Mouse (Mus musculus) MEL (cell line): ENCODE results near the gene Kazn. TPM values are rescaled to one million over a fixed set of nuclear protein-coding genes. Genes with fewer than 3 reads are reported as not detected.

ENCODE experiments used
- DNase-seq: peaks from one replicate; pipeline ENCODE4 v3.0.0; 2011; ENCODE audit warnings: low read depth, low spot score
- H3K27ac ChIP-seq: 2 replicates; pipeline ENCODE4 v1.5.1; 2012; ENCODE audit warnings: low read depth, mild to moderate bottlenecking, control low read depth, low read length, moderate library complexity; ENCODE audit not compliant: control insufficient read depth
- H3K27me3 ChIP-seq, 2 experiments: fragments of 150-350 bp in 1 of 2; sonication (generic) in 1 of 2; 2 replicates each; pipeline ENCODE4 v1.6.1; 2012; ENCODE audit warnings: low read length in 2 of 2, mild to moderate bottlenecking in 2 of 2, improper control_type of control experiment in 1 of 2, moderate library complexity in 1 of 2; ENCODE audit not compliant: insufficient read depth in 2 of 2, control insufficient read depth in 1 of 2
- H3K36me3 ChIP-seq, 2 experiments: 2 replicates each; pipeline ENCODE4 v1.6.1; 2012 to 2014; ENCODE audit warnings: low read length in 2 of 2, improper control_type of control experiment in 1 of 2, inconsistent platforms in 1 of 2, mild to moderate bottlenecking in 1 of 2; ENCODE audit not compliant: insufficient read depth in 2 of 2, control insufficient read depth in 1 of 2
- H3K4me1 ChIP-seq, 2 experiments: fragments of 150-350 bp in 1 of 2; sonication (generic) in 1 of 2; 2 replicates each; pipeline ENCODE4 v1.6.1; 2012; ENCODE audit warnings: low read length in 2 of 2, improper control_type of control experiment in 1 of 2, mild to moderate bottlenecking in 1 of 2; ENCODE audit not compliant: insufficient read depth in 2 of 2, control insufficient read depth in 1 of 2
- H3K4me3 ChIP-seq, 2 experiments: fragments of 150-350 bp in 1 of 2; sonication (generic) in 1 of 2; 2 replicates each; pipeline ENCODE4 v1.5.1; 2012; ENCODE audit warnings: low read depth in 2 of 2, low read length in 2 of 2, mild to moderate bottlenecking in 2 of 2, moderate library complexity in 2 of 2, control low read depth in 1 of 2, improper control_type of control experiment in 1 of 2; ENCODE audit not compliant: control insufficient read depth in 1 of 2, insufficient read depth in 1 of 2
- H3K79me2 ChIP-seq: 2 replicates; pipeline ENCODE4 v1.6.1; 2012; ENCODE audit warnings: mild to moderate bottlenecking, low read length, moderate library complexity; ENCODE audit not compliant: control insufficient read depth, poor library complexity, insufficient read depth
- H3K9ac ChIP-seq: 2 replicates; pipeline ENCODE4 v1.6.1; 2012; ENCODE audit warnings: low read depth, mild to moderate bottlenecking, control low read depth, low read length, moderate library complexity; ENCODE audit not compliant: control insufficient read depth, poor library complexity, severe bottlenecking
- H3K9me3 ChIP-seq: fragments of 150-350 bp; sonication (generic); replicated peaks from 2 replicates; pipeline ENCODE4 v1.6.1; 2012; ENCODE audit warnings: mild to moderate bottlenecking, low read length, improper control_type of control experiment, moderate library complexity; ENCODE audit not compliant: insufficient read depth
- CTCF ChIP-seq, 3 experiments: IDR thresholded peaks in 2 of 3; conservative IDR thresholded peaks in 1 of 3; 2 replicates each; pipeline ENCODE4 v1.5.1; 2011 to 2012; ENCODE audit warnings: low read length in 3 of 3, low read depth in 2 of 3, mild to moderate bottlenecking in 2 of 3, improper control_type of control experiment in 1 of 3, inconsistent platforms in 1 of 3, mixed read lengths in 1 of 3, moderate library complexity in 1 of 3; ENCODE audit not compliant: control insufficient read depth in 1 of 3, insufficient read depth in 1 of 3, poor library complexity in 1 of 3, severe bottlenecking in 1 of 3
- E2F4 ChIP-seq: IDR thresholded peaks from 2 replicates; pipeline ENCODE4 v1.6.1; 2011; ENCODE audit warnings: low read depth, low read length, improper control_type of control experiment, borderline replicate concordance
- EP300 ChIP-seq, 2 experiments: IDR thresholded peaks; 2 replicates each; pipeline ENCODE4 v1.6.1; 2011; ENCODE audit warnings: improper control_type of control experiment in 2 of 2, low read length in 2 of 2, low read depth in 1 of 2, mild to moderate bottlenecking in 1 of 2
- ETS1 ChIP-seq: IDR thresholded peaks from 2 replicates; pipeline ENCODE4 v1.6.1; 2012; ENCODE audit warnings: low read depth, mild to moderate bottlenecking, inconsistent platforms, low read length, improper control_type of control experiment, moderate library complexity
- GABPA ChIP-seq: IDR thresholded peaks from 2 replicates; pipeline ENCODE4 v1.6.1; 2012; ENCODE audit warnings: low read depth, mild to moderate bottlenecking, inconsistent platforms, low read length, improper control_type of control experiment, moderate library complexity
- GATA1 ChIP-seq: IDR thresholded peaks from 2 replicates; pipeline ENCODE4 v1.6.1; 2011; ENCODE audit warnings: low read depth, low read length, improper control_type of control experiment
- KAT2A ChIP-seq: conservative IDR thresholded peaks from 2 replicates; pipeline ENCODE4 v1.6.1; 2012; ENCODE audit warnings: low read depth, low read length, improper control_type of control experiment, inconsistent platforms
- MAFK ChIP-seq: IDR thresholded peaks from 2 replicates; pipeline ENCODE4 v1.6.1; 2011; ENCODE audit warnings: low read depth, mild to moderate bottlenecking, low read length, improper control_type of control experiment, borderline replicate concordance
- MEF2A ChIP-seq: IDR thresholded peaks from 2 replicates; pipeline ENCODE4 v1.6.1; 2014; ENCODE audit warnings: low read depth, mild to moderate bottlenecking, inconsistent platforms, low read length, improper control_type of control experiment; ENCODE audit not compliant: poor library complexity, insufficient replicate concordance, severe bottlenecking; ENCODE audit errors: extremely low read depth
- MXI1 ChIP-seq: IDR thresholded peaks from 2 replicates; pipeline ENCODE4 v1.6.1; 2011; ENCODE audit warnings: mild to moderate bottlenecking, low read depth, low read length, improper control_type of control experiment
- MYB ChIP-seq: IDR thresholded peaks from 2 replicates; pipeline ENCODE4 v1.6.1; 2011; ENCODE audit warnings: mild to moderate bottlenecking, low read depth, low read length, improper control_type of control experiment
- NELFE ChIP-seq: IDR thresholded peaks from 2 replicates; pipeline ENCODE4 v1.6.1; 2011; ENCODE audit warnings: low read depth, low read length, improper control_type of control experiment
- NRF1 ChIP-seq: IDR thresholded peaks from 2 replicates; pipeline ENCODE4 v1.6.1; 2014; ENCODE audit warnings: low read depth, mild to moderate bottlenecking, inconsistent platforms, low read length, improper control_type of control experiment, moderate library complexity; ENCODE audit not compliant: poor library complexity, insufficient read depth, severe bottlenecking
- POLR2A ChIP-seq, 2 experiments: IDR thresholded peaks; 2 replicates each; pipeline ENCODE4 v1.6.1; 2011 to 2012; ENCODE audit warnings: low read length in 2 of 2, mild to moderate bottlenecking in 2 of 2, control low read depth in 1 of 2, improper control_type of control experiment in 1 of 2, low read depth in 1 of 2, moderate library complexity in 1 of 2; ENCODE audit not compliant: control insufficient read depth in 1 of 2, insufficient read depth in 1 of 2, poor library complexity in 1 of 2
- POLR2AphosphoS2 ChIP-seq: IDR thresholded peaks from 2 replicates; pipeline ENCODE4 v1.6.1; 2011; ENCODE audit warnings: low read length, improper control_type of control experiment
- POLR2AphosphoS5 ChIP-seq: IDR thresholded peaks from 2 replicates; pipeline ENCODE4 v1.6.1; 2012; ENCODE audit warnings: low read depth, borderline replicate concordance, mild to moderate bottlenecking, inconsistent platforms, low read length, moderate library complexity, mixed read lengths
- SMC3 ChIP-seq: IDR thresholded peaks from 2 replicates; pipeline ENCODE4 v1.6.1; 2011; ENCODE audit warnings: low read depth, low read length, improper control_type of control experiment
- TAL1 ChIP-seq: IDR thresholded peaks from 2 replicates; pipeline ENCODE4 v1.6.1; 2012; ENCODE audit warnings: mild to moderate bottlenecking, inconsistent platforms, low read length, moderate library complexity, mixed read lengths
- TBP ChIP-seq: IDR thresholded peaks from 2 replicates; pipeline ENCODE4 v1.8.0; 2011; ENCODE audit warnings: low read depth, low read length, improper control_type of control experiment
- UBTF ChIP-seq: IDR thresholded peaks from 2 replicates; pipeline ENCODE4 v1.6.1; 2012; ENCODE audit warnings: low read depth, mild to moderate bottlenecking, inconsistent platforms, low read length, improper control_type of control experiment, moderate library complexity, borderline replicate concordance; ENCODE audit not compliant: insufficient read depth
- USF1 ChIP-seq: IDR thresholded peaks from 2 replicates; pipeline ENCODE4 v1.6.1; 2014; ENCODE audit warnings: low read depth, mild to moderate bottlenecking, inconsistent platforms, low read length, improper control_type of control experiment, moderate library complexity
- USF2 ChIP-seq, 2 experiments: IDR thresholded peaks; 2 replicates each; pipeline ENCODE4 v1.6.1; 2011 to 2012; ENCODE audit warnings: improper control_type of control experiment in 2 of 2, low read length in 2 of 2, borderline replicate concordance in 1 of 2, inconsistent platforms in 1 of 2, low read depth in 1 of 2, mild to moderate bottlenecking in 1 of 2; ENCODE audit not compliant: insufficient read depth in 1 of 2
- ZC3H11A ChIP-seq: IDR thresholded peaks from 2 replicates; pipeline ENCODE4 v1.6.1; 2012; ENCODE audit warnings: low read depth, mild to moderate bottlenecking, inconsistent platforms, low read length, improper control_type of control experiment
- ZKSCAN1 ChIP-seq: IDR thresholded peaks from 2 replicates; pipeline ENCODE4 v1.6.1; 2012; ENCODE audit warnings: low read depth, mild to moderate bottlenecking, inconsistent platforms, low read length, improper control_type of control experiment, moderate library complexity
- ZMIZ1 ChIP-seq: IDR thresholded peaks from 2 replicates; pipeline ENCODE4 v1.6.1; 2012; ENCODE audit warnings: low read depth, mild to moderate bottlenecking, inconsistent platforms, low read length, improper control_type of control experiment, moderate library complexity
- ZNF384 ChIP-seq: IDR thresholded peaks from 2 replicates; pipeline ENCODE4 v1.6.1; 2012; ENCODE audit warnings: low read depth, mild to moderate bottlenecking, inconsistent platforms, low read length, improper control_type of control experiment
- polyA plus RNA-seq, 2 experiments: library from polyadenylated mRNA; stranded (reverse) in 1 of 2; unstranded in 1 of 2; fragments of >175 nt in 1 of 2; fragments of >200 nt in 1 of 2; gene quantifications; 2 replicates each; pipeline versions ENCODE4 v1.2.1 to v1.2.4; 2012; ENCODE audit warnings: low replicate concordance in 2 of 2, low read depth in 1 of 2; ENCODE audit not compliant: insufficient read length in 2 of 2, insufficient read depth in 1 of 2, missing spikeins in 1 of 2
- total RNA-seq: library from RNA; depleted of rRNA; stranded (reverse); fragments of 300-350 nt; gene quantifications from 2 replicates; pipeline ENCODE4 v1.2.3, GENCODE M21; 2012

Gene Kazn
- total and polyA plus RNA-seq, 3 experiments = not detected

GRCm38 (mm10) chr4:142180289-142180688, 58.9 kb downstream of the Kazn start:
- Histone ChIP-seq H3K4me1 (no peaks in the 10 kb centered on the region), H3K79me2 (no peaks in the 10 kb centered on the region), H3K9ac (no peak overlapping the region), H3K36me3 (no peaks in the 10 kb centered on the region), H3K4me3 (no peak overlapping the region), H3K27me3 (no peaks in the 10 kb centered on the region), H3K9me3 (no peaks in the 10 kb centered on the region), H3K27ac (no peak overlapping the region)
- no peak for TF ChIP-seq NRF1
- no peak for TF ChIP-seq CTCF (IDR thresholded peaks at IDR 0.05 in 2 of 3, conservative IDR thresholded peaks at IDR 0.05 in 1 of 3; ENCODE audit: control insufficient read depth in 1 of 3, insufficient read depth in 1 of 3, low read depth in 2 of 3, low read length in 3 of 3, poor library complexity in 1 of 3, severe bottlenecking in 1 of 3)
- TF ChIP-seq USF1 = no peak
- TF ChIP-seq MYB = no peak
- TF ChIP-seq ZNF384 = no peak
- TF ChIP-seq ZC3H11A = no peak
- TF ChIP-seq ETS1 = no peak
- no peak for TF ChIP-seq TAL1
- TF ChIP-seq GABPA = no peak
- TF ChIP-seq NELFE = no peak
- no peak for TF ChIP-seq E2F4
- no peak for TF ChIP-seq USF2 (IDR thresholded peaks at IDR 0.05; ENCODE audit: borderline replicate concordance in 1 of 2, insufficient read depth in 1 of 2, low read depth in 1 of 2, low read length in 2 of 2)
- TF ChIP-seq ZKSCAN1 = no peak
- TF ChIP-seq ZMIZ1 = no peak
- TF ChIP-seq POLR2AphosphoS2 = no peak
- no peak for TF ChIP-seq EP300 (IDR thresholded peaks at IDR 0.05; ENCODE audit: low read depth in 1 of 2, low read length in 2 of 2)
- no peak for TF ChIP-seq MEF2A
- no peak for TF ChIP-seq UBTF
- no peak for TF ChIP-seq TBP
- no peak for DNase-seq

DNA sequence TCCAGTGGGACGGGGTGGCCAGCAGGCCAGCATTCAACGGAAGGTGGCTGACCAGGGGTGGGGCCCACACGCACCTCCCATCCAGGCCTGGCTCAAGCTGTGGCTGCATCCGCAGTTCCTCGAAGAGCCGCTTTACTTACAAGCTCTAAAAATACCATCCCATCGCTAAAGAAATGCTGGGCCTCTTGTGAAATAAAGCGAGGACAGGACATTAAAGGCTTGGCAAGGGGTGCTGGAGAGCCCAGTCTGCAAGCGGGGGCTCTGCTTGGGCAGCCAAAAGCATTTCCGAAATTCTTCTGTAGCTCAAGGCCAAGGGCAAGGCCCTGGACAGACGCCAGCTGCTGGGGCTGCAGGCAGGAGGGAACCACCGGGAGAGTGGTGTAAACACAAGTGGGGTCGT, 59.7 kb downstream of the Kazn start:
- H3K9me3 ChIP-seq = no peaks in the 10 kb centered on the region
- H3K79me2 ChIP-seq = no peaks in the 10 kb centered on the region
- H3K27ac ChIP-seq = no peak overlapping the region
- H3K36me3 ChIP-seq = no peaks in the 10 kb centered on the region
- no peaks in the 10 kb centered on the region for H3K27me3 ChIP-seq
- no peak overlapping the region for H3K9ac ChIP-seq
- no peak for TF ChIP-seq KAT2A
- no peak for TF ChIP-seq ZC3H11A
- TF ChIP-seq ZKSCAN1 = no peak
- no peak for TF ChIP-seq MEF2A
- TF ChIP-seq CTCF (IDR thresholded peaks at IDR 0.05 in 2 of 3, conservative IDR thresholded peaks at IDR 0.05 in 1 of 3; ENCODE audit: control insufficient read depth in 1 of 3, insufficient read depth in 1 of 3, low read depth in 2 of 3, low read length in 3 of 3, poor library complexity in 1 of 3, severe bottlenecking in 1 of 3) = no peak
- TF ChIP-seq E2F4 = no peak
- no peak for TF ChIP-seq GATA1
- no peak for TF ChIP-seq ETS1
- no peak for TF ChIP-seq USF1
- no peak for TF ChIP-seq POLR2A (IDR thresholded peaks at IDR 0.05; ENCODE audit: control insufficient read depth in 1 of 2, insufficient read depth in 1 of 2, low read depth in 1 of 2, low read length in 2 of 2, poor library complexity in 1 of 2)
- no peak for TF ChIP-seq MXI1
- TF ChIP-seq MAFK = no peak
- no peak for TF ChIP-seq POLR2AphosphoS5
- TF ChIP-seq EP300 (IDR thresholded peaks at IDR 0.05; ENCODE audit: low read depth in 1 of 2, low read length in 2 of 2) = no peak
- no peak for TF ChIP-seq ZNF384
- no peak for TF ChIP-seq SMC3
- TF ChIP-seq UBTF = no peak
- H3K4me1 ChIP-seq = no peaks in the 10 kb centered on the region
- no peak for DNase-seq
- H3K4me3 ChIP-seq = no peak overlapping the region
